Mouse (Mus musculus) small intestine, adult 2 months (tissue): ENCODE results near the gene Klhl22. TPM values are rescaled to one million over a fixed set of nuclear protein-coding genes. Genes with fewer than 3 reads are reported as not detected.

Experiments used
- H3K27ac ChIP-seq: fragments of 200-500 bp; 2 replicates; pipeline ENCODE4 v1.5.1; 2012; ENCODE audit warnings: low read depth, low read length, control low read depth, inconsistent platforms; ENCODE audit not compliant: insufficient read depth
- H3K27me3 ChIP-seq: fragments of 200-500 bp; 2 replicates; pipeline ENCODE4 v1.6.1; 2012; ENCODE audit warnings: mild to moderate bottlenecking, moderate library complexity, low read length, inconsistent platforms; ENCODE audit not compliant: control insufficient read depth, insufficient read depth
- H3K36me3 ChIP-seq: fragments of 200-500 bp; 2 replicates; pipeline ENCODE4 v1.6.1; 2012; ENCODE audit warnings: mild to moderate bottlenecking, low read length, control low read depth, inconsistent platforms; ENCODE audit not compliant: control insufficient read depth, insufficient read depth
- H3K4me1 ChIP-seq: fragments of 200-500 bp; 2 replicates; pipeline ENCODE4 v1.6.1; 2012; ENCODE audit warnings: low read length, inconsistent platforms, mixed read lengths; ENCODE audit not compliant: control insufficient read depth, insufficient read depth, insufficient read length
- H3K4me3 ChIP-seq: fragments of 200-500 bp; 2 replicates; pipeline ENCODE4 v1.5.1; 2012; ENCODE audit warnings: low read depth, mild to moderate bottlenecking, control low read depth, inconsistent platforms, low read length, moderate library complexity
- CTCF ChIP-seq: fragments of 200-500 bp; IDR thresholded peaks from 2 replicates; pipeline ENCODE4 v1.5.1; 2012; ENCODE audit warnings: low read depth, mild to moderate bottlenecking, control low read depth, inconsistent platforms, low read length, moderate library complexity, mixed read lengths; ENCODE audit not compliant: insufficient replicate concordance, insufficient read length; ENCODE audit errors: extremely low read depth
- POLR2A ChIP-seq: fragments of 200-500 bp; IDR thresholded peaks from 2 replicates; pipeline ENCODE4 v1.6.1; 2012; ENCODE audit warnings: low read depth, mild to moderate bottlenecking, control low read depth, inconsistent platforms, low read length, moderate library complexity
- WGBS: fragments of 180-500 bp; shearing (Covaris S2); methylation state at CpG from one replicate; pipeline ENCODE4 v1.1.7; 2018; 5-methylcytosine and 5-hydroxymethylcytosine counted together
- polyA plus RNA-seq: library from polyadenylated mRNA; depleted of rRNA; stranded (reverse); fragments of >200 nt; gene quantifications from 2 replicates; pipeline ENCODE4 v1.2.3, GENCODE M21; 2012

Gene Klhl22
- polyA plus RNA-seq, 1 experiment, result 60.9 TPM

DNA sequence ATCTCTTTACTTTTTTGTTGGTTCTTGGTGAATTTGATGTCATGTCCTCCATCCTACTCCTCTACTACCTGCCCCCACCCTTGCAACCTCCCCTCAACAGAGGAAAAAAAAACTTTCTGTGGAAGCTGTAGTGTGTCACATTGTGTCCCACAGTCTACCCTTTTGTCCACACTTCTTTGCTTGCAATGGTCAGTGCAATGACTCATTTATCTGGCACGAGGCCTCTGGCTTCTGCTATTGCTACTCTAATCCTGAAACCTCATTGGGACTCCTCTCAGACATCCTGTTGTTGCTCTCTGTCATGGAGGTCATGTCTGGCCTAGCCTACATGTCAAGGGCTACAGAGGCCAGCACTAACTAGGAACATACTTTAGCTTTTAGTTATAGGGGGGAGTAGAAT is 5.7 kb upstream of the Klhl22 start:
- TF ChIP-seq CTCF (no peak), POLR2A (no peak)
- Histone ChIP-seq H3K4me1 (peaks cover 7% of the 10 kb centered on the region; the same call in 1 of the 2 replicates), H3K27ac (no peak overlapping the region), H3K27me3 (no peaks in the 10 kb centered on the region), H3K4me3 (no peak overlapping the region), H3K36me3 (no peaks in the 10 kb centered on the region)
- WGBS, result 54% methylated on average over 1 of the region's 1 CpGs

DNA sequence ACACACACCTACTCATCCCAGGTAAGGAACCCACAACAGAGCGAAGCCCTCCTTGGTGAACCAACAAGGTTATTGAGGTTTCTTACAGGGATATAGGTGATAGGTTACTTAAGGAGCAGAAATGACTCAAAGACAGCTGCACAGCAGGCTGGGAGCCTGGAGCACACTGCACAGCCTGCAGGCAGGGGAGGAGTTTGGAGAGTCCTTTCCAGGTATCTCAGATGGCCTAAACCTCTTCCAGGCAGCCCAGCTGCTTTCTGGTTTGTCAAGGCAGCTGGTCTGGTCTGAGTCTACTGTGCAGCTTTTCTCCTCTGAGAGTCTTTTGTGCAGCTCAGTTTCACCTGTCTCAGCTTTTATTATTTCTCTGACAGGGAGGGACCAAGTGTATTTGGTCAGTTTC is 1.7 kb upstream of the Klhl22 start:
- TF ChIP-seq POLR2A (no peak), CTCF (no peak)
- Histone ChIP-seq H3K4me1 (peaks cover 13% of the 10 kb centered on the region; the same call in 1 of the 2 replicates), H3K27me3 (no peaks in the 10 kb centered on the region), H3K4me3 (no peak overlapping the region), H3K36me3 (no peaks in the 10 kb centered on the region), H3K27ac (no peak overlapping the region)
- WGBS, result 94% methylated on average over 1 of the region's 1 CpGs

- H3K27me3 ChIP-seq, result no peaks in the 10 kb centered on the region
- peak overlapping the region; percentile 100 for H3K27ac ChIP-seq
- H3K4me1 ChIP-seq, result peaks cover 16% of the 10 kb centered on the region; the same call in 1 of the 2 replicates
- TF ChIP-seq CTCF (no peak), POLR2A (no peak)
- no peaks in the 10 kb centered on the region for H3K36me3 ChIP-seq
- 9% methylated on average over 9 of the region's 9 CpGs for WGBS
- H3K4me3 ChIP-seq, result peak overlapping the region; percentile 77
Measured at GRCm38 (mm10) chr16:17758902-17759301, 516 bp upstream of the Klhl22 start.

- H3K4me3 ChIP-seq, result peak overlapping the region; percentile 77
- TF ChIP-seq POLR2A (no peak), CTCF (no peak)
- H3K36me3 ChIP-seq, result no peaks in the 10 kb centered on the region
- H3K27me3 ChIP-seq, result no peaks in the 10 kb centered on the region
- H3K27ac ChIP-seq, result peak overlapping the region; percentile 23; the same call in 1 of the 2 replicates
- 2% methylated on average over 54 of the region's 54 CpGs for WGBS
- peaks cover 20% of the 10 kb centered on the region for H3K4me1 ChIP-seq
Measured at GRCm38 (mm10) chr16:17759813-17760321, 449 bp downstream of the Klhl22 start.

DNA sequence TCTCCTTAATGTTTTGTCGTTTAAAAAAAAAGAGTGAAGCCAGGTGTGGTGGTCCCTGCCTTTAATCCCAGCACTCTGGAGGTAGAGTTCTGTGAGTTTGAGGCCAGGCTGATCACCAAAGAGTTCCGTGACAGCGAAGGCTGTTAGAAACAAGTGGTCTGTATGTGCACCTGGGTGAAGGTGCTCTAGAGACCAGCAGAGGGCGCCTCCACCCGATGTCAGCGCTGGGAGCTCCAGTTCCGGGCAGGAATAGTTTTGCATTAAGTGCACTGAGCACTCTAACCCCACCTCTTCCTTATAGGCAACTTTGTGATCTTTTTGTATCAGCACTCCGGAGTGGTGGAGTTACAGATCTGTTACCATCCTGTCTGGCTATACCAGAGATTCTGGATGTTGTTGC is 1.2 kb downstream of the Klhl22 start:
- TF ChIP-seq CTCF (peak; percentile 87), POLR2A (no peak)
- Histone ChIP-seq H3K27me3 (no peaks in the 10 kb centered on the region), H3K4me3 (no peak overlapping the region), H3K27ac (no peak overlapping the region), H3K4me1 (peaks cover 20% of the 10 kb centered on the region), H3K36me3 (no peaks in the 10 kb centered on the region)
- WGBS, result 48% methylated on average over 8 of the region's 8 CpGs

- TF ChIP-seq CTCF (no peak), POLR2A (no peak)
- WGBS, result 70% methylated on average over 1 of the region's 1 CpGs
- peaks cover 20% of the 10 kb centered on the region for H3K4me1 ChIP-seq
- no peak overlapping the region for H3K27ac ChIP-seq
- no peaks in the 10 kb centered on the region for H3K36me3 ChIP-seq
- no peak overlapping the region for H3K4me3 ChIP-seq
- H3K27me3 ChIP-seq, result no peaks in the 10 kb centered on the region
Measured at GRCm38 (mm10) chr16:17761074-17761473, 1.7 kb downstream of the Klhl22 start.

DNA sequence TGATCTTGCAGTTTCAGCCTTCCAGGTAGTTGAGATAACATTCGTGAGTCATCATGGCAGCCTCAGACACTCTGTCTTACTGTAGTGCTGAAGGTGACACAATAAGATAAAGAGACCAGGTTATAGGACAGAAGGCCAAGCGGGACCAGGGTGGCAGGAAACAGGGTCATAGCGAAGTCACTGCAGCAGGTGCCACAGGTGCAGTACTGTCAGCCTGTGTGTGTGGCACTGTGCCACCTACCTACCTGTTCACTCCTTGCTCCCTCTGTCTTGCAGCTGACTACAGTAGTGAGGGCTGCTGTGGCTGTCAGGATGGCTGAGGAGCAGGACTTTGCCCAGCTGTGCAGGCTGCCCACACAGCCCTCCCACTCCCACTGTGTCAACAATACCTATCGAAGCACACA is 4.7 kb downstream of the Klhl22 start:
- no peak for TF ChIP-seq CTCF
- TF ChIP-seq POLR2A, result no peak
- H3K4me3 ChIP-seq, result peak overlapping the region; percentile 3; the same call in 1 of the 2 replicates
- H3K36me3 ChIP-seq, result peaks cover 9% of the 10 kb centered on the region
- 30% methylated on average over 4 of the region's 4 CpGs for WGBS
- H3K27ac ChIP-seq, result peak overlapping the region; percentile 32; the same call in 1 of the 2 replicates
- peaks cover 14% of the 10 kb centered on the region for H3K4me1 ChIP-seq
- H3K27me3 ChIP-seq, result no peaks in the 10 kb centered on the region

- peaks cover 19% of the 10 kb centered on the region for H3K36me3 ChIP-seq
- H3K4me3 ChIP-seq, result no peak overlapping the region
- TF ChIP-seq CTCF, result no peak
- no peak for TF ChIP-seq POLR2A
- H3K4me1 ChIP-seq, result peaks cover 4% of the 10 kb centered on the region
- no peak overlapping the region for H3K27ac ChIP-seq
- 83% methylated on average over 7 of the region's 7 CpGs for WGBS
- no peaks in the 10 kb centered on the region for H3K27me3 ChIP-seq
Measured at GRCm38 (mm10) chr16:17768834-17769233, 9.4 kb downstream of the Klhl22 start.
